Mouse (Mus musculus) megakaryocyte, embryonic 14.5 days (primary cell): Measurements from ENCODE around the gene Gm21987.

ENCODE experiments used
- FLI1 ChIP-seq: IDR thresholded peaks from 2 replicates; pipeline ENCODE4 v1.6.1; 2012; ENCODE audit warnings: low read length, inconsistent platforms, mixed read lengths
- GATA1 ChIP-seq: IDR thresholded peaks from 3 replicates; pipeline ENCODE4 v1.6.1; 2012; ENCODE audit warnings: mixed read lengths, low read length, inconsistent platforms, borderline replicate concordance

DNA sequence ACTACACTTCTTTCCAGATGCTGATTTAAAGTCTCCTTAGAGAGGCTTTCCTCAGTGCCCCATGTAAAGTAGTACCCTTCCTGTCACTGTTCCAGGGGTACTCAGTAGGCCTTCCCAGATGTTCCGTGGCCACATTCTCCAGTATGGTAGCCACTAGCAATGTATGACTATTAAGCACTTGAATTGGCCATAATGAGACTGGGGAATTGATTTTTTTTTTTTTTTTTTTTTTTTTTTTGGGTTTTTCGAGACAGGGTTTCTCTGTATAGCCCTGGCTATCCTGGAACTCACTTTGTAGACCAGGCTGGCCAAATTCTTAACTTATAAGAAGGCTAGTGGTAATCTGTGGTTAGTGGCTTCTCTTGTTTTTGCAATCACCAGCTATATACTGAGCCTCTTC is 3.0 kb downstream of the Gm21987 start:
- no peak for TF ChIP-seq GATA1
- no peak for TF ChIP-seq FLI1
